Mouse (Mus musculus) thymus, postnatal 0 days (tissue): ENCODE measurements around the gene Dhh. TPM values are rescaled to one million over a fixed set of nuclear protein-coding genes. Genes with fewer than 3 reads are reported as not detected.

Experiments used
- DNase-seq: peaks from one replicate; pipeline ENCODE4 v3.0.0-alpha.2; 2015; ENCODE audit warnings: low spot score
- polyA plus RNA-seq: library from polyadenylated mRNA; unstranded; fragments of >200 nt; fragmentation: Nextera tagmentation; extraction: Ambion mirVana; gene quantifications from 2 replicates; pipeline ENCODE4 v1.2.1, GENCODE M21; 2015

The Dhh gene
- polyA plus RNA-seq, 1 experiment from 2014 or later, result 0.78 TPM

- DNase-seq, result peak; percentile 80
Observed at GRCm38 (mm10) chr15:98877331-98877730, 21.0 kb downstream of the Dhh start.

GRCm38 (mm10) chr15:98871916-98872888 is 26.1 kb downstream of the Dhh start:
- peak; percentile 95 for DNase-seq

GRCm38 (mm10) chr15:98871070-98871915 is 27.0 kb downstream of the Dhh start, which contains the start of gene Kmt2d:
TSS of gene Kmt2d (minus strand) at chr15:98871204.
- peak; percentile 56 for DNase-seq

- no peak for DNase-seq
Observed at GRCm38 (mm10) chr15:98870179-98871069, 27.9 kb downstream of the Dhh start.

GRCm38 (mm10) chr15:98869342-98870178 is 28.8 kb downstream of the Dhh start:
- DNase-seq, result peak; percentile 29

GRCm38 (mm10) chr15:98868346-98869063 is 29.8 kb downstream of the Dhh start:
- no peak for DNase-seq

- DNase-seq, result peak; percentile 79
Observed at GRCm38 (mm10) chr15:98867321-98867720, 31.0 kb downstream of the Dhh start.

GRCm38 (mm10) chr15:98866501-98866900 is 31.8 kb downstream of the Dhh start:
- no peak for DNase-seq

- DNase-seq, result no peak
Observed at GRCm38 (mm10) chr15:98865771-98866170, 32.6 kb downstream of the Dhh start.

GRCm38 (mm10) chr15:98864951-98865350 is 33.4 kb downstream of the Dhh start:
- no peak for DNase-seq

GRCm38 (mm10) chr15:98863451-98863958 is 34.8 kb downstream of the Dhh start:
- no peak for DNase-seq

GRCm38 (mm10) chr15:98861701-98862410 is 36.5 kb downstream of the Dhh start:
- DNase-seq, result no peak

- no peak for DNase-seq
Observed at GRCm38 (mm10) chr15:98860921-98861320, 37.4 kb downstream of the Dhh start.

GRCm38 (mm10) chr15:98859319-98860043 is 38.9 kb downstream of the Dhh start:
- no peak for DNase-seq

GRCm38 (mm10) chr15:98854214-98854613 is 44.1 kb downstream of the Dhh start:
- no peak for DNase-seq

- DNase-seq, result no peak
Observed at GRCm38 (mm10) chr15:98853161-98853937, 45.0 kb downstream of the Dhh start.

- DNase-seq, result no peak
Observed at GRCm38 (mm10) chr15:98852733-98853132, 45.6 kb downstream of the Dhh start.
